Mouse (Mus musculus) cerebellum, adult 8-10 months (tissue): ENCODE data around the gene Gbp8.
"Not testable (repeated sequence)": the region's sequence is repeated elsewhere in the genome, so short reads cannot be mapped to it uniquely, and the experiment has no call there.

ENCODE experiments used
- DNase-seq: peaks from one replicate; pipeline ENCODE4 v3.0.0; 2022

The Gbp8 gene

GRCm38 (mm10) chr5:105139409-105140088 lies at the start of gene Gbp8, which contains the start of the genes Gbp9 and Gbp4:
Gene Gbp8, minus strand, starts transcription at chr5:105139540.
Gene Gbp9, minus strand, starts transcription at chr5:105139539.
Gene Gbp4, minus strand, starts transcription at chr5:105139586.
- not testable (repeated sequence) for DNase-seq

DNA sequence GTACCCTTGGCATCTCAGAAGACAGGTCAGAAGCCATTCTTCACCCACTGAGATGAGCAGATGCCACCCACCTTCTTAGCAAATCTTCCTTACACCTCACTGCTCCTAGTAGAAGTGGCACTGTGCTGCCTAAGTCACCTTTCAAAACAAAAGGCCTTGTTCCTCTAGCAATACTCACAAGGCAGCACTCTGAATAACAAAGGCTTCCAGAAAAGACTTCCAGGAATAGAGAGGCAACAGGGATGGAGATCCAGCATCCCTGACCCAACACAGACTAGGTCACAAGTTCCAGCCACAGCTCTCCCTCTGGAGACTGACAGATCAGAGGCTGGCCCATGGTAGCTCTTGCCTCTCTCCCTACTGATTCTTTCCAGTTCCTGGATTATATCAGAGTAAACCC lies 42.1 kb upstream of the Gbp8 start:
- no peak for DNase-seq

GRCm38 (mm10) chr5:105156582-105156981 lies 17.2 kb upstream of the Gbp8 start:
- no peak for DNase-seq

- no peak for DNase-seq
Measured at GRCm38 (mm10) chr5:105154049-105154448, 14.7 kb upstream of the Gbp8 start.

- DNase-seq: not testable (repeated sequence)
Measured at GRCm38 (mm10) chr5:105148062-105148461, 8.7 kb upstream of the Gbp8 start.

- DNase-seq: no peak
Measured at GRCm38 (mm10) chr5:105146447-105146846, 7.1 kb upstream of the Gbp8 start.

DNA sequence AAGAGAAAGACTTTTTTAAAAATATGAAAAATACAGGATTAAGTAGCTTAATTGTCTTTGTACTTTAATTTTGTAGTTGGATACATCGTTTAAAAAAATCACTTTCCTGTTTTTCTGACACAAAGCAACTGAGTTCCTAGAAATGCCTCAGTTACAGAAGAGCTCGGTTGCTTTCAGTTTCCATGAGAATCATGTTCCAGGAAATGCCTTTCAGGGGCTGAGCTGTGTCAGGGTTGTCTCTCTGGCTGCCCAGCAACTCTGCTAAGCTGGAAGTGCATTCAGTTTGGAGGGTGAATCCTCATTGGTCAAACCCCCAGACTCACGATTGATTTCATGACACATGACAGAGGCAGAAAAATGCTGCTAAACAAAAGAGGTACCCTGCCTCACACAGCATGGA lies 6.4 kb upstream of the Gbp8 start:
- DNase-seq: not testable (repeated sequence)

DNA sequence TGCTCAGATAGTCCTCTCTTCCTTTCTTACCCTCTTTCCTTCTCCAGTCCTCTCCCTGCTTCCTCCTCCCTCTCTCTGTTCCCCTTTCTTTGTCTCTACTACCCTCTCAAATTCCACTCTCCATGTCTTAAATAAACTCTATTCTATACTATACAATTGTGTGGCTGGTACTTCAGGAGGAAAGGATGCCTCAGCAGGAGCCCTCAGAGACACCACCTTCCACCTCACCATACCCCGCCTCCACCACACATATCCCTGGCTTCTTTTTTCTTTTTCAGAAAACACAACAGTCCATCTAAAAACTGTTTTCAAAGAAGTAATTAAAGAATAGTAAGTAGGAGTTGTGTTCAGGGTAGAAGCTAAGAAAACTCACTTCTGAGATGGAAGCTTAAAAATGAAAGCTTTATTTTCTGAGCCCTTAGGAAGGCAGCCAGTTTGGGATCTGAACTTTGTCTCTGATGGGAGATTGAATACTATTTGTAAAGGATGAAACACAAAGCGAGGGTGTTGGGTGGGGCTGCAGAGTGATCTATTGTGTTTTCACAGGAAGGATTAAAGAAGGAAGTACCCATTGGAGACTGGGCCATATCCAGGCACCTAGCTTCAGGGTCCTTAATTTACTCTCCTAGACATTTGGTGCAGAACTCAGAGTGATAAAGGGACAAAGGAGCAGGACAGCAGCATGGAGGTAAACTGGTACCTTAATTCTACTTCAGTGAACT lies 910 bp upstream of the Gbp8 start:
- not testable (repeated sequence) for DNase-seq

DNA sequence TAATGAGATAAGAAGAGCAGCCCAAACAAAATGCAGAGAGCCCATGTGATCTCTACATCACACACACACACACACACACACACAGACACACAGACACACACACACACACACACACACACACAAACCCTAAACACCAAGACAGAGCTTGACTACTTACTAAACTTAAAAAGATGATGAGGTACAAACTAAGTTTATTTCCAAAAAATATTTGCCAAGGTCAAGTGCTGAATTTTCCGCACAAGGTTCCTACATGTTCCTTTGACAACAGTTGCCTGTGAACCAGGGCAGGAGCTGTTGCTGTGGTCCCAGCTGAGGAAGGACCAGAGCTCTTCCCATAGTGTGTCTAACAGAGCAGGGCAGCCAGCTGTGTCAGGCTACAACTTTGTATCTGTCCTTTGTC lies 434 bp downstream of the Gbp8 start:
- no peak for DNase-seq

- not testable (repeated sequence) for DNase-seq
Measured at GRCm38 (mm10) chr5:105136706-105137304, 2.5 kb downstream of the Gbp8 start.

DNA sequence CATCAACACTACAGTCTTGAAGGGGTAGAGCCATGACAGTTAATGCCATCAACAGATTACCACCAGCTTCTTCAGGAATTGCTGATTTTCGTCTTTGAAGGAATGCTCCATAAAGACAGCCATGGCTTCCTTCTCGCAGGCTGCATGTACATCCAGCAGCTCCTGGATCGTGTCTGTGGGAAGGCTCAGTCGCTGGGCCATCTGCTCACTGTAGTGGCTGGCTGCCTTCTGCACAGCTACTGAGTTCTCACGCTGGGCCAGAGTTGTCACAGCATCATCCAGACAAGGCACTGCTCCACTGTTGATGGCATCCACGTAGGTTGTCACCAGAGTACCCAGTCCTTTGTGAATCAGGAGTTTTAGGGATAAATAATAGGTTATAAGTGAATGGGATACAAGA lies 17.6 kb downstream of the Gbp8 start:
- DNase-seq: not testable (repeated sequence)

DNA sequence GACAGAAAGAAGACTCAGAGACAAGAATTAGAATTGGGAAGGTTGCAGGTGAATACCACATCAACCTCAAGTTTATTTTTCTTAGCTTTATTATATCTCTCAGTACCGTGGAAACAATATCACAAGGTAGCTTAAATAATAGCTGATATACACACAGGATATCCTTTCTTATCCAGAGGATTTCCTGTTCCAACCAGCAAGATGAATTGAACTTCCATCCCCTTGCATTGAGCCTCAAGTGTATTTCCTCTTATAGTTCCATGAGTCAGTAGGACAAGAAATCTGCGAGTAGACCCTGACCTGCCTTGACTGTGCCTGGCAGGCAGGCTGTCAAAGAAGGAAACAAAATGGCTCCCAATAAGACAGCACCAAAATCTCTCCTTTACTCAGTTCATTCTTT lies 23.6 kb downstream of the Gbp8 start:
- DNase-seq: no peak

- no peak for DNase-seq
Measured at GRCm38 (mm10) chr5:105114696-105115095, 24.6 kb downstream of the Gbp8 start.

- no peak for DNase-seq
Measured at GRCm38 (mm10) chr5:105113656-105114055, 25.7 kb downstream of the Gbp8 start.

DNA sequence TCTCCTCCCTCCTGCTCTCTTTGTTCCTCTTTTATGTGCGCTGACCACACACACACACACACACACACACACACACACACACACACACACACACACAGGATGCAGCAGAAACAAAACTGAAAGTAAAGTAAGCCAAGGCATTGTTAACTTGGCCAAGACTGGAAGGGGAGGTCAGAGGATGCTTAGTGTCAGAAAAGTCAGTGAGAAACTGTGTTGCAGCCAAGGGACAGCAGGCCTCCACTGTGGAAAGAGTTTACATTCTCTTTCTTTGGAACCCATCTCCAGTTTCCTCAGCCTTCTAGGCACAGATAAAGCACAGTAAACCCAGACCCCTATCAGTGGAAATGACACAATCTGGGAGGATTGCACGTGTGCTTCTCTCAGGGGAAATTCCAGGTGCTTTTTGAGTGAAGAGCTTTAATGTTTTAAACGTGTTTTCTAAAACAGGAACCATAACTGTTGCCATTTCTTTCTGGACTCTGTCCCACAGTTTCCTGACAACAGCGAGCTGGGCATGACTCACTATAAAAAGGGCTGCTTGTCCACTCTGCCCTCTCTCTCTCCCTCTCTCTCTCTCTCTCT lies 29.0 kb downstream of the Gbp8 start:
- not testable (repeated sequence) for DNase-seq

- DNase-seq: not testable (repeated sequence)
Measured at GRCm38 (mm10) chr5:105109775-105110174, 29.6 kb downstream of the Gbp8 start.

- not testable (repeated sequence) for DNase-seq
Measured at GRCm38 (mm10) chr5:105105689-105106088, 33.7 kb downstream of the Gbp8 start.

DNA sequence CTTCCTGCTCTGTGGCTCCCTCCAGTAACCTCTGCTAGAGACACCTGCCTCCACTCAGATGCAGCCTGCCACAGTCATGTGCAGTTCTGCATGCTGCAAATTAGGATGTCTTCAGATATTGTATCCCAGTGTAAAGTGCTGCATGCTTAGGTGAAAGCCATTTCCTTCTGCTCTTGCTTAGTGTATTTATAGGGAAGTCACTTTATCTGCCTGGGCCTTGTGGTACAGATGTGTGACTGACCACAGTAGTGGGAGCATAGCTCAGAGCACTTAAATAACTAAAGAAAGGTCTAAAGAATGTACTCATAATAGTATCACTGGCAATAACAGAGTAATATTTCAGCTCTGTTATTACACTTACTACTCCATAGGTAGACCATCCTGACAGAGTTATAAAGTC lies 57.4 kb downstream of the Gbp8 start:
- DNase-seq: no peak

DNA sequence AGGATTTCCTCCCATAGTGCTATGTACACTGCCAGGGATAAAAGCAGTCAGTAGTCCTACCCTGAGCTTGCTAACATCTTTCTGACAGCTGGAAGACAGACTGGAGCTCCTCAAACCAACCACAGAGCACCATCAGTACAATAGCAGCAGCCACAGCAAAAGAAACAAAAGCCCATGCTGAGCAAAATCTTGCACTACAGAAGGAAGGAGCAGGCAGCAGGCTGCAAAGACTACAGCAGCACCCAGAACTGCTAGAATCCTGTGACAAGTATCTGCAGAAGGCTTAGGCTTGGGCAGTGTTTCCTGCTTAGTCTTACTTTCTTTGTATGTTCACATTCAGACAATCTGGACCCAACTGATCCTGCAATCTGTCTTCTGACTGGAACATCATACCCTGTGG lies 71.0 kb downstream of the Gbp8 start:
- DNase-seq: not testable (repeated sequence)

GRCm38 (mm10) chr5:105064443-105064842 lies 74.9 kb downstream of the Gbp8 start:
- DNase-seq: not testable (repeated sequence)

DNA sequence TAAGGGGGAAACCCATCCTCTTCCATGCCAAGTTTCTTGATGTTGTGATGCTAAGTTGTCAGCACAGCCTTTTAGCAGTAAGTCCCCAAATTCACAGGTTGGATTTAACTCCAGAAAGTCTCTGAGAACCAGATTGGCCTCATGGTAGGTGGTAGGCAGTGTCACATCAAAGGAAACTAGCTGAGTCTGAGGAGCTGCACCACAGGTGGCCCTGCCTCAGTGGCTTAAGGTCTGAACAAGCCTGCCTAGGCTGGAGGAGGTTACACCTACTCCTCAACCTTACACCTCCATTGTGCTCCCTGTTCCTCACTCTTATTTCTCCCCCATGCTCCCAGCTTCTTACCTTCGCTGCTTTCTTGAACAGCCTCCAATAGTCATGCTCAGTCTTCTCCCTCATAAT lies 76.0 kb downstream of the Gbp8 start:
- DNase-seq: no peak

GRCm38 (mm10) chr5:105062403-105062802 lies 76.9 kb downstream of the Gbp8 start:
- DNase-seq: not testable (repeated sequence)

DNA sequence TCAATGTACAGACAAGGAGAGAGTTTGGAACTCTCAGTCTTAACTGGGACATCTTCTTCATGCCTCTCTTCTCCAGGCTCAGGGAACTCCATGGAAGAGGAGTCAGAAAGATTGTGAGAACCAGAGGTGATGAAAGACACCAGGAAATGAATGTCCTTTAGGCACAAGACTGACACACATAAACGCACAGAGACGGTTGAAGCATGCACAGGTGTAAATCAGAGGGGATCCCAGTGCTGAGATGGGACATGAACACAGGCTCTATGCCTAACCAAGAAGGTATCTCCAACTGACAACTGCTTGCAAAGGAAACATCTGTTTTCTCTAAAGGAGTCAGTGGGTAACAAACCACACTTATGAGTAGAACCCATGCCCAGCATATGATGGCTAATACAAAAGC lies 79.1 kb downstream of the Gbp8 start:
- no peak for DNase-seq

GRCm38 (mm10) chr5:105055279-105055678 lies 84.1 kb downstream of the Gbp8 start:
- DNase-seq: no peak
